Mouse (Mus musculus): ENCODE measurements around the gene Olfr1317.

Olfr1317 gene

DNA sequence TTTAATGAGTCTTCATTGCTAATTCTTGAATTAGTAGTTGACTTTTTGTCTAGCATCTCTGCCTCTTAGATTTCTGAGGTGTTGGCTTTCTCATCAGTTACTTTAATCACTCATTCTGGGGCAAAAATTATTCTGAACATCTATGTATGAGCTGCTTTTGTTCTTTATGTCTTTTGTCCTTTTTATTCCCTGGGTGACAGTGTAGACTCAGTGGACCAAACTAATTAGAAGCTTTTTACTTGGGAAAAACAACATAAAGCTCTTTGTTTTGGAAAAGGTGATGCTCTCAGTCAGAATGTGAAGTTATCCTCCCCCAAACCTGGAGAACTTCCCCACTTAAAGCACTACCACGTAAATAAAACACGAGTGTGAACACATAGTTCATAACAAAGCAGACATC, at the start of gene Olfr1317:
Olfr1317 (plus strand) TSS at position 301 of the 400 bp plus-strand sequence.
- no peak for DNase-seq (ENCODE audit: low spot score in 2 of 2)

DNA sequence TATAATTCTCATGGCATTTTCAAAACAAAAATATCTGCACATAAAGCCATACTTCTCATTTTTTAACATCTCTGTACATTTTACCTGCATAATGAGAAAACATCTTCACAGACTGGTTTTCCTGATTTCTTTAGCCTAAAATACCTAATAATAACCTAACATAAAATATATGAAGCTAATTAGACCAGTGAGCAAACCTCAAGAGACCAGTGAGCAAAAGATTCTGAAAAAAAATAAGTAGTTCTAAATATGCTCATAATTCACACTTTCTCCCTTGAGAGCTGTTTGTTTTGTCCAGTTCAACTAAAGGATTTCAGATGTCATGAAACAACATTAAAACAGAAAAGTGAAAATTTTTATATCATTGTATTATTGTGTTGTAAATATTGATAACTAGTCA, 43.4 kb upstream of the Olfr1317 start, which contains the start of gene Olfr1314:
Olfr1314 (minus strand) TSS at position 101 of the 400 bp plus-strand sequence.
- no peak for DNase-seq (ENCODE audit: low spot score in 2 of 2)

DNA sequence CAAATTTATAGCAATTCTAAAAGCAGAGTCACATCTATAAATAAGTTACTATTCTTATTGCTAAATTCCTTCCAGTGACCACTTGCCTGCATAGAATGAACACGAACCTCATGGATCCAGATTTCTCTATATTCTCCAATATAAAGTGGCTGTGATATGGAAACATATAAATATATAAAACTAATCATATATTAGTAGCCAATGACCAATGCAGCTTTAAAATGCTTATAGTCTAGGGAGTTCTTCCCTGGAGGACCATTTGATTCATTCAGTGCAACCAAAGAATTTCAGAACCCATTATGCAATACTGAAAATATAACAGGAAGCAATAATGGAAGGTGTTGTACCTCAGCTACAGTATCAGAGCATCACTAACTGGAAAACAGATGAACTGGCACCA, 24.8 kb upstream of the Olfr1317 start, which contains the start of gene Olfr1315-ps1:
Olfr1315-ps1 (minus strand) TSS at position 101 of the 400 bp plus-strand sequence.
- no peak for DNase-seq (ENCODE audit: low spot score in 2 of 2)

DNA sequence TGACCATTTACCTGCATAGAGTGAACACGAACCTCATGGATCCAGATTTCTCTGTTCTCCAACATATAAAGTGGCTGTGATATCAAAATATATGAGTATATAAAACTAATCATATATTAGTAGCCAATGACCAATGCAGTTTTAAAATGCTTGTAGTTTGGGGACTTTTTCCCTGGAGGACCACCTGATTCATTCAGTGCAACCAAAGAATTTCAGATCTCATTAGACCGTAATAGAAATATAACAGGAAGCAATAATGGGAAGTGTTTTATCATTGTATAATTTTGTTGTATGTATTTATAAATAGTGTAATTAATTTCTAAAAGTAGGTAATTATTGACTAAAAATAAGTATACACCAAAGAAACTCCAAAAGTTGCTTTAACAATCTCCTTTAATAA, 5.3 kb upstream of the Olfr1317 start, which contains the start of gene Olfr1316:
Olfr1316 (minus strand) TSS at position 101 of the 400 bp plus-strand sequence.
- no peak for DNase-seq (ENCODE audit: low spot score in 2 of 2)

DNA sequence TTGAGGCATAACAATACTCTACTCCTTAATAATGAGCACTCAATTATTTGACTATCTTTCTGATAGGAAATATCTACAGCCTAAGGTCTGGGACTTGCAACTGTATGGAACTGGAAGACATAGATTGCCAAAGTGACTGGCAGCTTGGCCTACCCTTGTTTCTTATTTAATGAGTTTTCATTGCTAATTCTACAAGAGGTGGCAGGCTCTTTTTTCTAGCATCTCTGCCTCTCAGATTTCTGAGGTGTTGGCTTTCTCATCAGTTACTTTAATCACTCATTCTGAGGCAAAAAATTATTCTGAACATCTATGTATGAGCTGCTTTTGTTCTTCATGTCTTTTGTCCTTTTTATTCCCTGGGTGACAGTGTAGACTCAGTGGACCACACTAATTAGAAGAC, 13.8 kb downstream of the Olfr1317 start, which contains the start of gene Olfr1318:
Olfr1318 (plus strand) TSS at position 301 of the 400 bp plus-strand sequence.
- no peak for DNase-seq (ENCODE audit: low spot score in 2 of 2)
